Mouse (Mus musculus) MN1 (cell line): ENCODE data around the gene Gm49396.

ENCODE experiments used
- DNase-seq: peaks from one replicate; pipeline ENCODE4 v3.0.0-alpha.2; 2016; ENCODE audit warnings: low spot score

Gm49396 gene

DNA sequence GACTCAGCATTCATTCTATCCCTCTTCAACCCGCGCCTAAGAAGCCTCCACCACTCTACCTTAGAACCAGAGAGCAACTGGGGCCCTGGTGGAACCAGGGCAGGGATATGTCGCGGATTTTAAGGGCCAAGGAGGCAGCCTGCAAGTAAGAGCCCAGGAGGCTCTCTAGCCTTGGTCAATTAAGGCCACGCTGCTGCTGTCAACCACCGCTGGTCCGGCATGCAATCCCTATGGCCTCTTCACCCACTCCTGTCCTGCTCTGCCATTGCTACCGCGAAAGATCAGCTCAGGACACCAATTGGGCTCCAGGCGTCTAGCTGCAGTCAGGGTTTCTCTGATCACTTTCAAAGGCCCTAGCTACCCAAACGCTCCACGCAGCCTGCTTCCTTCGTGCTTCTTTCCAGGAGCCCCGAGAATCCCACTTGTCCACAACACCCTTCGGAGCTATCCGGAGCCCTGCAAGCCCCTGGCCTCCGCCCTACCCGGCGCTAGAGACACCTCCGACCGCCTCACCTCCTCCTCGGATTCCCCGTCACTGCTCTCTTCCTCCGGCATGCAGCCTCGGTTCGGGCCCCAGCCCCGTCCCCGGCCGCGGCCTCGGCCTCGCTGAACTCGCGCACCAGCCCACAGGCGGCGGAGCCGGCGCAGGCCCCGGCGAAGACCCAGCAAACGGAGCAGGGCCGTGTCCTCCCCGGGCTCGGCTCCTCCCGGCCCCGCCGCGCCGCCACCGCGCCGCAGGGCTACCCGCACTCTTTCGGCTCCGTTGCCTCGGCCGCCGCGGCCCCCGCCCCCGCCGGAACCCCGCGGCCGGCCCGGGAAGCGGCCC is 24.9 kb downstream of the Gm49396 start:
- peak; percentile 44 for DNase-seq

GRCm38 (mm10) chr7:30588676-30589434 is 25.7 kb downstream of the Gm49396 start, which contains the start of gene Kmt2b:
Gene Kmt2b (minus strand): TSS chr7:30588726.
- DNase-seq = peak; percentile 97

GRCm38 (mm10) chr7:30589435-30590301 is 26.5 kb downstream of the Gm49396 start:
- peak; percentile 83 for DNase-seq

- no peak for DNase-seq
Measured at GRCm38 (mm10) chr7:30590927-30591604, 27.9 kb downstream of the Gm49396 start.

DNA sequence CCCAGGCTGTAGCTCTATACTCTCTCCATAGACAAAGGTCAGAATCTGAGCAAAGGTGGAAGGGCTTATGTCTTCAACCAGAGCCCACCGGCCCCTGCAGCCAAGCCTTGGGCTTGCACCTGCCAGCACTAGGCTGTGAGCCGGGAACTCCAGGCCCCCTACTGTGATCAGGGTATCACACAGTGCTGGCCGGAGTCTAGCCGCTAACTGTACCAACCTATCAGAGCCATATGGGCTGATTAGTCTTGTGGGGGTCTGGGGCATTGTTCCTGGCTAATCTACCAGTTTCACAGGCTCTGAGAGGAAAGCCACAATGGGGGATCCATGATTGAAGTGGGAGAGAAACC is 28.4 kb downstream of the Gm49396 start:
- DNase-seq = no peak

GRCm38 (mm10) chr7:30592772-30593423 is 29.8 kb downstream of the Gm49396 start:
- DNase-seq = no peak

DNA sequence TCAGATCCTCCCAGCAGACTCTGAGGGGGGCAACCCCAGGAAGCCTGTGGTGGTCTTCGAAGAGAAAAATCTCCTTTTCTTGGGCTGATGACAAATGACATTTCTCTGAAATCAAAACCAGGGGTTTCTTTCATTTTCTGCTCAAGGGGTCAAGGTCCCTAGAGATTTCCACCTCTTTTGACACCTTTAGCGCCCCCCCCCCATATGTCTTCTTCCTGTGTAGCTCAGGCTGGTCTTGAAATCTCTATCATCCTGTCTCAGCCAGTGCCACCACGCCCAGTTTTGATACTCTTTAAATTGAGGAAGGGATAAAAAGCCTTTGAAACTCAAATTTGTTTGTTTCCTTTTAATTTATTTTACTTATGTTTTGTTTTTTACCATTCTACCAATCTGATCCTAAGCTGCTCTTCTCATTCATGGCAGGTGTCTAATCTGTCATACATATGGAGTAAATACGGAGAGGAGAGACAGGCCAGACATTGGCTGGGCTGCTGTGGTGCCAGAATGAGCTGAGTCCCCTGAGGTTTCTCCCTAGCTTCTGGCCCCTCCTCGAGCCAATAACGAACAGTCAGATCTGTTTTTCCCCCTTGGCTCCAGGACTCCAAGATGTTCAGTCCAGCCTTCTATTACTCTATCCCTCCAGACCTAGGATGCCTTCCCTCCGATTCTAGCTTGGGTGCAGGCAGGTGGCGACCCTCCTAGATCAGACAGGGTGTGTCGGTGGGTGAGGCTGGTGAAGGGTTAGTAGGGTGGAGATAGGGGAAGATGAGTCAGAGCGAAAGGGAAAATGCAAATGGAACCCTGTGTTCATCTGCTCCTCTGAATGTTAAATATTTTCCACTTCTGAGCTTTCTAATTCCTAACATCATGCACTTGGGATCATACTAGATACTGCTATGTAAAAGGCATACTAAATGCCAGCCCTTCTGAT is 30.7 kb downstream of the Gm49396 start:
- DNase-seq = peak; percentile 60

DNA sequence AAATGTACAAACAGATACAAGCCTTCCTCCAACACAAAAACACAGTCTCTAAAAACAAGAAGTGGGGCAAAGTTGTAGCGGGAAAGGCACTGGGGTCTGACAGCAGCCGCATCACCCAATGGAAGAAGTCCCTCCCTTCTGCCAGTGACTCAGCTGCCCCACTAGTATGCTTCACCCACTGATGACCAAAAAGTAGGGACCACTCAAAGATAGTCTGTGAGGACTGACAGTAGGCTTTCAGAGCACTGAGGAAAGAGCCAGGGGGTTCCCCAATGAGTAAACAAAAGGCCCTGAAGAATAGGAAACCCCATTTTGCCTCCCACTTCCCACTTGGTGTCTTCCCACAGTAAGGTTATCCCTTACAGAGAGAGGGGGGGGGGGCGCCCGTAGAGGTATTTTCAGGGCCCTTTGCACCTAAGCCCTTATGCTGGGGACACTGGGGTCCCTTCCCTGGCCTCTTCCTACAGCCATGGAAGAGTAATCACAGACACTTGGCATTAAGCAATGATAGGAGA is 31.4 kb downstream of the Gm49396 start:
- DNase-seq = no peak

- no peak for DNase-seq
Measured at GRCm38 (mm10) chr7:30596093-30596492, 32.9 kb downstream of the Gm49396 start.

- DNase-seq = no peak
Measured at GRCm38 (mm10) chr7:30596811-30597210, 33.7 kb downstream of the Gm49396 start.

DNA sequence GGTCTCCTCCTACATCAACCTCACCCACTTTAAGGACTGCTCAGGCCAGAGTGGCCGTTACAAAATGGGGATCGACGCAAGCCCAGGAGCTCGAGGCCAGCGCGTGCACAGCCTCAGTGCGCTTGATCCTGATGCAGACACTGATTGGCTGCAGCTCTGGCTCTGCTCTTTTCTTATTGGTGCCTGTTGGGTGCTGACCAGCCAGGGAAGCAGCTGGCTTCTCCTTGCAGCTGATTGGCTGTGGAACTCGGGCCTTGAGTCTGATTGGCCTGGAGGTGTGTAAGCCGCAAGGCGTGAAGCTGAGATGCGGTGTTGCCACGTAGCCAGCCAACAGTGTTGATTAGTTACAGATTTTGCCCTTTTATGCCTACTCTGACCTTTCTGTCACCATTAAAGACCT is 35.6 kb downstream of the Gm49396 start, which contains the start of gene Zbtb32:
TSS of gene Zbtb32 (minus strand) at position 124 of the 400 bp plus-strand sequence.
- no peak for DNase-seq

GRCm38 (mm10) chr7:30599933-30600353 is 36.8 kb downstream of the Gm49396 start:
- DNase-seq = peak; percentile 97

DNA sequence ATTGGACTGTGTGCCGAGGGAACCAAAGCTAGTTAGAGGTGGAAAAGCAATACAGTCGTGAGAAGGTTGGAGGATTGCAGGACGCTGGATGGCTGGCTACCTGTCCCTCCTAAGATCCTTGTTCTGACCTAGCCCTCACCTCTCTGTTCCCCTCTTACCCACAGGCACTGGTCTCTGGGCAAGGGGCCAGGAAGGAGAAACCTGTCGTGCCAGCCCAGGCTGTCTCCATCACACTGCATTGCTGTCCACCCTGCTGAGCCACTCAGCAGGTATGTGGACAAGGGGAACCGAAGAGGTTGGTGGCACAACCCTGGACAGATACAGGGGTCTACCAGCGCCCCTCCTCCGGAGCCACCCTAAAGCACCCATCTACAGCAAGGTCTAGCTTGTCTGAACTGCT is 37.5 kb downstream of the Gm49396 start:
- peak; percentile 29 for DNase-seq

- no peak for DNase-seq
Measured at GRCm38 (mm10) chr7:30602583-30602982, 39.4 kb downstream of the Gm49396 start.

GRCm38 (mm10) chr7:30604424-30604823 is 41.3 kb downstream of the Gm49396 start:
- no peak for DNase-seq

DNA sequence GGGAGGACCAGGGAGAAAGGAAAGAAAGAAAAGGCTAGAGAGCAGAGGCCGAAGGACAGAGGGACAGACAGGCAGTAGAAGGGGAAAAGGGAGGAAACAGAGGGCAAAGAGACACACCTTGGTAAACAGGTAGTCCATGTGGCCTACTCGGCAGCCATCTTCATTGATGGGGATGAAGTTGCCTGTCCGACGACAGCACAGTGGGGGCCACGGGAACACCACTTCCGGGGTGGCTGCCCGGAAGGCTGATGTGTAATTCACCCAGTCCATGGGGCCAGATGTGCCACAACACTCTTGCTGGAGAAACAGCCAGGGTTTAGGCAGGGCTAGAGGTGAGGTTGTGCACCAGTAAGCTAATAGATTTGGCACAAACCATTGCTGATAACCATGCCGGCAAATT is 41.8 kb downstream of the Gm49396 start:
- DNase-seq = no peak

- peak; percentile 40 for DNase-seq
Measured at GRCm38 (mm10) chr7:30607706-30608309, 44.7 kb downstream of the Gm49396 start.

DNA sequence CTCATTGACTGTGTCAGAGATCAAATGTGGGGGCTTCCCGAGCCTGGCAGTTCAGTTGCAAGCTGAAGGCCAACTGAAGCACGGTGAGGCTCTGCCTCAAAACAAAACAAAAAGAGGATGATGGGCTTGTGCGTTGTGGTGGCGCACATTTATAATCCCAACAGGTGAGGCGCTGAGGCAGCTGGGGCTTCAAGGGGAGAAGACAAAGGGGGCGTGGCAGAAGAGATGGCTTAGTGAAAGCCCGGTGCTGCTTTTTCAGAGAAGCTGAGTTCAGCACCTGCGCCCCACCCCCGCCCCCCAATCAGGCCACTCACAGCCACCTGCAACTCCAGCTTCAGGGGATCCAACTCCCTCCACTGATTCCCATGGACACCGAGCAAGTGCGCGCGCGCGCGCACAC is 45.3 kb downstream of the Gm49396 start:
- DNase-seq = no peak

DNA sequence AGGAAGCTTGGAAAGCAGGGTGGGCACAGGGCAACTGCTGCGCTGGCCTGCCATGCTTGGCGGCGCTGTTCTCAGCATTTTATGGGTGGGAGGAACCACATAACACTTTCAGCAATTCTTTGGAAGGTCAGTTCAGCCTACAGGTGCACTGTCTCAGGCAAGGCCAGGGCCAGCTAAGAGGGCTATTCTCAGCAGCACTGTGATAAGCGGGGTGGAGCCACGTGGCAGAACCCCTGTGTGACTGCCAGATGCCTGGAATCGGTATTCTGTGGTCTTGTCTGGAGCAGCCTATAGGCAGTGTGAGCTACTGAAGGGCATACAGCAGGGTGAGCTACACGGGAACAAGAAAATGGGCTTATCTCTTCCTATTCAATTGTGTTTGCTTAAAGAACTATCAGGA is 46.9 kb downstream of the Gm49396 start:
- no peak for DNase-seq
